Mouse (Mus musculus) embryonic fibroblast, embryonic 13.5 days (primary cell): ENCODE data around the gene 4921524J17Rik. TPM values are rescaled to one million over a fixed set of nuclear protein-coding genes. Genes with fewer than 3 reads are reported as not detected.

Source experiments
- H3K27ac ChIP-seq: 2 replicates; pipeline ENCODE4 v1.5.1; 2012; ENCODE audit warnings: low read length, control low read depth, inconsistent platforms; ENCODE audit not compliant: insufficient read depth
- H3K4me1 ChIP-seq: 2 replicates; pipeline ENCODE4 v1.6.1; 2011; ENCODE audit warnings: low read length; ENCODE audit not compliant: control insufficient read depth, insufficient read depth
- H3K4me3 ChIP-seq: 2 replicates; pipeline ENCODE4 v1.5.1; 2011; ENCODE audit warnings: mild to moderate bottlenecking, control low read depth, low read length; ENCODE audit not compliant: insufficient read depth
- CTCF ChIP-seq: IDR thresholded peaks from 2 replicates; pipeline ENCODE4 v1.5.1; 2011; ENCODE audit warnings: mild to moderate bottlenecking, control low read depth, low read length, moderate library complexity, borderline replicate concordance; ENCODE audit not compliant: insufficient read depth
- POLR2A ChIP-seq: IDR thresholded peaks from 2 replicates; pipeline ENCODE4 v1.6.1; 2011; ENCODE audit warnings: low read depth, mild to moderate bottlenecking, control low read depth, low read length, moderate library complexity
- polyA plus RNA-seq: library from polyadenylated mRNA; stranded (reverse); fragments of >200 nt; gene quantifications from 2 replicates; pipeline ENCODE4 v1.2.4, GENCODE M21; 2011; ENCODE audit warnings: low read depth; ENCODE audit not compliant: missing spikeins, insufficient read length

The 4921524J17Rik gene
- polyA plus RNA-seq, 1 experiment: 62.5 TPM

- TF ChIP-seq CTCF (no peak), POLR2A (no peak)
- no peak overlapping the region for H3K4me3 ChIP-seq
- H3K4me1 ChIP-seq: no peaks in the 10 kb centered on the region
- H3K27ac ChIP-seq: no peak overlapping the region
Observed at GRCm38 (mm10) chr8:85391438-85391837, 41.2 kb downstream of the 4921524J17Rik start.

GRCm38 (mm10) chr8:85386205-85386604 lies 46.4 kb downstream of the 4921524J17Rik start, which contains the start of gene Mylk3:
Gene Mylk3 (minus strand): TSS chr8:85386345.
- no peaks in the 10 kb centered on the region for H3K4me1 ChIP-seq
- H3K4me3 ChIP-seq: no peak within 1 kb of the TSS
- TF ChIP-seq POLR2A (no peak), CTCF (no peak)
- no peak within 1 kb of the TSS for H3K27ac ChIP-seq

GRCm38 (mm10) chr8:85381926-85382325 lies 50.7 kb downstream of the 4921524J17Rik start:
- TF ChIP-seq CTCF: no peak
- TF ChIP-seq POLR2A: no peak
- H3K27ac ChIP-seq: no peak overlapping the region
- peaks cover 7% of the 10 kb centered on the region for H3K4me1 ChIP-seq
- H3K4me3 ChIP-seq: no peak overlapping the region

DNA sequence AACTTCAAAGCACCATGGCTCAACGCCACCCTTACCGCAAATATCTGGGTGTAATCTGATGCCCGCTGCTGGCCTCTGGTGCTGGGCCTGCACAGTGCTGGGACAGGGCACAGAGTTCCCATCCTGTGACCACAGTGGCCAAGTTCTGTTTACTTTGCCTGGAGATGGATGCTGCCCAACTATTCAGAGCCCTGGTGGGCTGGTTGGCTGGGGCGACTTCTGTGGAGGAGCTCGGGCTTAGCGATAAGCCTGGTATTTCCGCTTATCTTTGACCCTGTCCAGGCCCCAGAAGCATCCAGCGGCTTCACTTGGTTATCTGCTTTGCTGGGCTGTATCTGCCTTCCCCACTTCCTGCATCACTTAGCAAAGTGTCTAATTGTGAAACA lies 51.8 kb downstream of the 4921524J17Rik start:
- TF ChIP-seq POLR2A (no peak), CTCF (no peak)
- no peak overlapping the region for H3K4me3 ChIP-seq
- H3K27ac ChIP-seq: no peak overlapping the region
- H3K4me1 ChIP-seq: peaks cover 7% of the 10 kb centered on the region

- Histone ChIP-seq H3K4me1 (peaks cover 7% of the 10 kb centered on the region), H3K4me3 (no peak overlapping the region), H3K27ac (no peak overlapping the region)
- TF ChIP-seq POLR2A: no peak
Observed at GRCm38 (mm10) chr8:85380123-85380823, 52.4 kb downstream of the 4921524J17Rik start.

GRCm38 (mm10) chr8:85379142-85379781 lies 53.4 kb downstream of the 4921524J17Rik start:
- TF ChIP-seq CTCF (no peak), POLR2A (no peak)
- peak overlapping the region; percentile 36; the same call in 1 of the 2 replicates for H3K27ac ChIP-seq

GRCm38 (mm10) chr8:85376516-85376915 lies 56.1 kb downstream of the 4921524J17Rik start:
- H3K27ac ChIP-seq: no peak overlapping the region
- H3K4me1 ChIP-seq: peaks cover 10% of the 10 kb centered on the region
- no peak for TF ChIP-seq CTCF
- no peak for TF ChIP-seq POLR2A
- no peak overlapping the region for H3K4me3 ChIP-seq

More at GRCm38 (mm10) chr8:85379142-85379781, 53.4 kb downstream of the 4921524J17Rik start:
- H3K4me1 ChIP-seq: peaks cover 7% of the 10 kb centered on the region
- H3K4me3 ChIP-seq: no peak overlapping the region

- no peak overlapping the region for H3K27ac ChIP-seq
- TF ChIP-seq POLR2A (no peak), CTCF (no peak)
Observed at GRCm38 (mm10) chr8:85374286-85374685, 58.3 kb downstream of the 4921524J17Rik start.

GRCm38 (mm10) chr8:85373435-85374039 lies 59.1 kb downstream of the 4921524J17Rik start:
- Histone ChIP-seq H3K4me3 (no peak overlapping the region), H3K4me1 (peaks cover 2% of the 10 kb centered on the region; the same call in 1 of the 2 replicates), H3K27ac (peak overlapping the region; percentile 35)
- TF ChIP-seq POLR2A: no peak
- no peak for TF ChIP-seq CTCF

More at GRCm38 (mm10) chr8:85374286-85374685, 58.3 kb downstream of the 4921524J17Rik start:
- no peak overlapping the region for H3K4me3 ChIP-seq
- peaks cover 7% of the 10 kb centered on the region for H3K4me1 ChIP-seq

- H3K4me3 ChIP-seq: no peak overlapping the region
- H3K4me1 ChIP-seq: peaks cover 2% of the 10 kb centered on the region; the same call in 1 of the 2 replicates
- no peak overlapping the region for H3K27ac ChIP-seq
- no peak for TF ChIP-seq POLR2A
- no peak for TF ChIP-seq CTCF
Observed at GRCm38 (mm10) chr8:85372465-85372839, 60.2 kb downstream of the 4921524J17Rik start.
